Mouse (Mus musculus) MEL (cell line): ENCODE data around the gene Ankrd52.

Source experiments
- BHLHE40 ChIP-seq: IDR thresholded peaks from 2 replicates; pipeline ENCODE4 v1.6.1; 2012; ENCODE audit warnings: low read depth, mild to moderate bottlenecking, inconsistent platforms, low read length, improper control_type of control experiment, borderline replicate concordance
- CHD2 ChIP-seq: IDR thresholded peaks from 2 replicates; pipeline ENCODE4 v1.6.1; 2011; ENCODE audit warnings: low read length, improper control_type of control experiment
- CTCF ChIP-seq, 3 experiments: IDR thresholded peaks in 2 of 3; conservative IDR thresholded peaks in 1 of 3; 2 replicates each; pipeline ENCODE4 v1.5.1; 2011 to 2012; ENCODE audit warnings: low read length in 3 of 3, low read depth in 2 of 3, mild to moderate bottlenecking in 2 of 3, improper control_type of control experiment in 1 of 3, inconsistent platforms in 1 of 3, mixed read lengths in 1 of 3, moderate library complexity in 1 of 3; ENCODE audit not compliant: control insufficient read depth in 1 of 3, insufficient read depth in 1 of 3, poor library complexity in 1 of 3, severe bottlenecking in 1 of 3
- ELF1 ChIP-seq: IDR thresholded peaks from 2 replicates; pipeline ENCODE4 v1.6.1; 2014; ENCODE audit warnings: low read depth, mild to moderate bottlenecking, inconsistent platforms, low read length, improper control_type of control experiment, moderate library complexity
- EP300 ChIP-seq, 2 experiments: IDR thresholded peaks; 2 replicates each; pipeline ENCODE4 v1.6.1; 2011; ENCODE audit warnings: improper control_type of control experiment in 2 of 2, low read length in 2 of 2, low read depth in 1 of 2, mild to moderate bottlenecking in 1 of 2
- GATA1 ChIP-seq: IDR thresholded peaks from 2 replicates; pipeline ENCODE4 v1.6.1; 2011; ENCODE audit warnings: low read depth, low read length, improper control_type of control experiment
- MAFK ChIP-seq: IDR thresholded peaks from 2 replicates; pipeline ENCODE4 v1.6.1; 2011; ENCODE audit warnings: low read depth, mild to moderate bottlenecking, low read length, improper control_type of control experiment, borderline replicate concordance
- MAX ChIP-seq: IDR thresholded peaks from 2 replicates; pipeline ENCODE4 v1.6.1; 2011; ENCODE audit warnings: low read length, improper control_type of control experiment
- POLR2A ChIP-seq, 2 experiments: IDR thresholded peaks; 2 replicates each; pipeline ENCODE4 v1.6.1; 2011 to 2012; ENCODE audit warnings: low read length in 2 of 2, mild to moderate bottlenecking in 2 of 2, control low read depth in 1 of 2, improper control_type of control experiment in 1 of 2, low read depth in 1 of 2, moderate library complexity in 1 of 2; ENCODE audit not compliant: control insufficient read depth in 1 of 2, insufficient read depth in 1 of 2, poor library complexity in 1 of 2
- SMC3 ChIP-seq: IDR thresholded peaks from 2 replicates; pipeline ENCODE4 v1.6.1; 2011; ENCODE audit warnings: low read depth, low read length, improper control_type of control experiment
- UBTF ChIP-seq: IDR thresholded peaks from 2 replicates; pipeline ENCODE4 v1.6.1; 2012; ENCODE audit warnings: low read depth, mild to moderate bottlenecking, inconsistent platforms, low read length, improper control_type of control experiment, moderate library complexity, borderline replicate concordance; ENCODE audit not compliant: insufficient read depth
- ZKSCAN1 ChIP-seq: IDR thresholded peaks from 2 replicates; pipeline ENCODE4 v1.6.1; 2012; ENCODE audit warnings: low read depth, mild to moderate bottlenecking, inconsistent platforms, low read length, improper control_type of control experiment, moderate library complexity

- no peak for TF ChIP-seq MAFK
- TF ChIP-seq ELF1 = no peak
- TF ChIP-seq CHD2 = no peak
- peak in 1 of 2 experiments; percentile 4; a peak in 1 of 4 replicates for TF ChIP-seq POLR2A (IDR thresholded peaks at IDR 0.05; ENCODE audit: control insufficient read depth in 1 of 2, insufficient read depth in 1 of 2, low read depth in 1 of 2, low read length in 2 of 2, poor library complexity in 1 of 2)
- no peak for TF ChIP-seq GATA1
- TF ChIP-seq UBTF = no peak
- no peak for TF ChIP-seq ZKSCAN1
- no peak for TF ChIP-seq CTCF (IDR thresholded peaks at IDR 0.05 in 2 of 3, conservative IDR thresholded peaks at IDR 0.05 in 1 of 3; ENCODE audit: control insufficient read depth in 1 of 3, insufficient read depth in 1 of 3, low read depth in 2 of 3, low read length in 3 of 3, poor library complexity in 1 of 3, severe bottlenecking in 1 of 3)
- peak; percentile 43; the same call in 1 of the 2 replicates for TF ChIP-seq BHLHE40
- TF ChIP-seq EP300 (IDR thresholded peaks at IDR 0.05; ENCODE audit: low read depth in 1 of 2, low read length in 2 of 2) = peak in 1 of 2 experiments; percentile 24; a peak in 1 of 4 replicates
- peak; percentile 92 for TF ChIP-seq MAX
- TF ChIP-seq SMC3 = no peak
Measured at GRCm38 (mm10) chr10:128338415-128338814, 38.5 kb upstream of the Ankrd52 start.
